Mouse (Mus musculus) ovary, adult 18-20 months (tissue): ENCODE results near the gene Jmjd1c.
A peak's percentile ranks its signal among the peaks of the same experiment; 100 is the strongest.

Experiments used
- DNase-seq: peaks from one replicate; pipeline ENCODE4 v3.0.0; 2022; ENCODE audit warnings: low spot score, mixed read lengths

The Jmjd1c gene

DNA sequence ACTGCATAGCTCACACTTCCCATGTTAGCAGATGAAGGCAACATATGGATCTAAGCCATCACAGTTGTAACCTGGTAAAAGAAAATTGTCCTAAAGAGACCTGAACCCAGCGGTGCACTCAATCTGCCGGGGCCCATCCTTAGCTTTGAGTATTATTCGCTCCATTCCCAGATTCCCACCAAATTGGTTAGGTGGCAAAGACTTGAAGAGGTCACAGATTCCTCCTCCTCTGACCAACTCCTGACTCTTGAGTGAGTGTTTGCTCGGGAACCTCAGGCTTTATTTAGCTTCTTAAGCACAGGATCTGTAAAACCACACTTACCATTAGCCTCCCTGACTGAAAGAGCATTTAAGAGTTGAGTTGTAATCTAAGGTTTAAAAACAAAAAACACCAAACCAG, 23.3 kb upstream of the Jmjd1c start:
- DNase-seq, result no peak

DNA sequence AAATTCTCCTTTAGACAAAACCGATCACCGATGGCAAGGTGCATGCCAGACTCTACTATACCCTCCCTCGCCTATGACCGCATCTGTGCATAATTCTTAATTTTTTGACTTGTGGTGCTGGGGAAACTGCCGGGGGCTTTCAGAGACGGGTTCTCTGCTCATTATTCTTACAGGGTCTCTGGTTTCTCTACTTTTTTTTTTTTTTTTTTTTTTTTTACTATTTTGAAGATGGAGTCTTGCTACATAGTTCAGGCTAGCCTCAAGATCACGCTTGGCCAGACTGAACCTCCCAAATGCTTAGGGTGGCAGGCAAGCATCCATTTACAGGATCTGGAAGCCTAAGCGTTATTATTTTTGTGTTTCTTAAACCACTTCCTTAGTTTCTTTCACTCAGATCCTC, 22.3 kb upstream of the Jmjd1c start:
- DNase-seq, result no peak

DNA sequence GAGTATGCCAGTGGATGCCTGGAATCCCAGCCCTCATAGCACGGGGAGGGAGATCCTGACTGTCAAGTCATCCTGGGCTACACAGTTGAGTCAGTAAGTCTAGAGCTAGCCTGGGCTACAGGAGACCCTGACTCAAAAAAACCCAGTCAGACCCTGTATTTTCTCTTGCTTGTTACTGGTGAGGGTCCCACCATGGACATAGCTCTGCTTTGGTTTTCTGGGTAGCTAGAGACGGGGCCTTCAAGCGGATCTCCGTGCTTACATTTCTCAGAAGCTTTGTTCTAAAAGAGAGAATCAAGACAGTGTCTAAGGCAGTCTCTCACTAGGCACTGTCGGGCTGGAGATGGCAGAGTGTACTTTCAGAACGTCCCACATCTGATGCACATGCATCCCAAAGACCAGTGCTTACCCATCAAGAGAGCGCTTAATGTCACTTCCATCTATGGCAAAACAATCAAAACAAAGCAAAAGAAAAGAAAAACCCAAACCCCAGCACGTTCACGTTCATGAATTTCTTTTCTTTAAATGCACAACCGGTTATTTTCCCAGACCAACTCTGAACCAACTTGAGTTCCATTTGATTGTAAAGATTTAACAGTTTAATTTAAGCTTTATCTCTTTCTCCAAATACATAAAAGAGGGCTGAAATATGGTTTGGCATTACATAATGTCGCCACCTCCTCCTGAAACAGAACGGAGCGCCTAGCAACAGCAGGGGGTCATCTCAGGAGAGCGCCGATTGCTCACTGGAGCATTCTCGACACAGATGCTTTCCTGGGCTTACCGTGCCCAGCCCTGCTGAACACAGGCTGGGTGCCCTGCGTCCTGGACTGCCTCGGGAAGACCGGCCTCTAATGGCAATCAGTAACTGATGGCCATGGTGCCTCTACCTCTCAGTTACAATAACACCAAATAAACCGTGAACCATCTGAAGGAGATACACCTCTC, 19.7 kb upstream of the Jmjd1c start:
- DNase-seq, result no peak

DNA sequence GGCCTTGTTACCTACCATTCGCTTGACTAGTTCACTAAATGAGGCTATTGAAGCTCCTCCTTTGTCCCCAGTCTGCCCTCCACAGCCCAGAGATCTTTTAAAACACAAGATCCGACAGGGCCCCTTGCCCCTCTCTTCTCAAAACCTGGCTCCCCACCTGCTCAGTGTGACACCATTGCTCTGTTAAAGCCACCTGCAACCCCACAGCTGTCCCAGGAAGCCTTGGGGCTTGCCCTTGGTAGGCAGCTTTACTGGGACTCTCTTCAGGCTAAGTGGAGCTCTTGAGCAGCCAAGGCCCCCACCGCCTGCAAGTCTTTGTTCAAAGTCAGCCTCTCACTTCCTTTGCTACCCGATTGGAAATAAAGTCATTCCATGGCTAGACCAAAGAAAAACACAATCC, 16.9 kb upstream of the Jmjd1c start:
- no peak for DNase-seq

DNA sequence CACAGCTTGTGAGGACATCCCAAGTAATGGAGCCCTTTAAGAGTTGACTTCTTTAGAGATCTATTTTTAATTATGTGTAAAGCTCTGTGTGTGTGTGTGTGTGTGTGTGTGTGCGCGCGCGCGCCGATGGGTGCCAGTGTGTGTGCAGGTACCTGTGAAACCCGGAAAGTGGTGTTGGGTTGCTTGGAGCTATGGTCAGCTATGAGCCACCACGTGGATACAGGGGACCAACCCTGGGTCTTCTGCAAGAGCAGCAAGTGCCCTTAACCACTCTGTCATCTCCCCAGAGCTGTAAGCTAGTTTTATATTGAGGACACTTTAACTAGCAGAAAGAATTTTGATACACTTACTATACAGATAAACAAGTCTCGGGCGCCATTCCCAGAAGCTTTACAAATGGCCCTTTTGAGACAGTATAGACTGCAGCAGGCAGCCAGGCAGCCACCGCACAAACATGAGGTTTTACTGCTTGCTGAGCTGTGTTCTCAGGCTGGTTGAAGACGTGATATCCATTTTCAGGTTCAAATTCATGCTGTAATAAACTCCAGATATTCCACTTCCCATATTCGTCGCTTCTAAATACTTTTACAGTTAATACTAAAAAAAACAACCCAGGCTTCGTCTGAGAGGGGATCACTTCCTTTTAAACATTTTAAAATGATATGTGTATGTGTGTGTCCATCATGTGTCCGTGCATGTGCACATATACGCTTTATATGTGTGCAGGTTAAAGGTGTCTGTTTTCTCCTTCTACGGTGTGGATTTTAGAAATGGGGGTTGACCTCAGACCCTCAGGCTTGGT, 14.5 kb upstream of the Jmjd1c start:
- DNase-seq, result no peak

DNA sequence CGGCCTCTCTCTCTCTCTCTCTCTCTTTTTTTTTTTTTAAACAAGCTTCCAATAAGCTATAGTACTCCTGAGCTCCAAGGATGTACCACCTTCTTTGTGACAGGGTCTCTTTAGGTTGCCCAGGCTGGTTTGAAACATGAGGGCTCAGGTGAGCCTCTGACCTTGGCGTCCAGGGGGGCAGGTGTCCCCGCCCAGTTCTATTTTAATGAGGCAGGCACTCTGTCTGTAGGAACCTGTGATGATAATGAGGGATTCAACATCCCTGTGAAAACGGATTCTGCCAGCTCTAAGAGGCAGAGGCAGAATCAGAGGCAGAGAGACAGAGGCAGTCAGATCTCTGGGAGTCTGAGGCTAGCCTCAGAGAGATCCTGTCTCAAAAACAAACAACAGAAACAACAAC, 13.4 kb upstream of the Jmjd1c start:
- DNase-seq, result no peak

DNA sequence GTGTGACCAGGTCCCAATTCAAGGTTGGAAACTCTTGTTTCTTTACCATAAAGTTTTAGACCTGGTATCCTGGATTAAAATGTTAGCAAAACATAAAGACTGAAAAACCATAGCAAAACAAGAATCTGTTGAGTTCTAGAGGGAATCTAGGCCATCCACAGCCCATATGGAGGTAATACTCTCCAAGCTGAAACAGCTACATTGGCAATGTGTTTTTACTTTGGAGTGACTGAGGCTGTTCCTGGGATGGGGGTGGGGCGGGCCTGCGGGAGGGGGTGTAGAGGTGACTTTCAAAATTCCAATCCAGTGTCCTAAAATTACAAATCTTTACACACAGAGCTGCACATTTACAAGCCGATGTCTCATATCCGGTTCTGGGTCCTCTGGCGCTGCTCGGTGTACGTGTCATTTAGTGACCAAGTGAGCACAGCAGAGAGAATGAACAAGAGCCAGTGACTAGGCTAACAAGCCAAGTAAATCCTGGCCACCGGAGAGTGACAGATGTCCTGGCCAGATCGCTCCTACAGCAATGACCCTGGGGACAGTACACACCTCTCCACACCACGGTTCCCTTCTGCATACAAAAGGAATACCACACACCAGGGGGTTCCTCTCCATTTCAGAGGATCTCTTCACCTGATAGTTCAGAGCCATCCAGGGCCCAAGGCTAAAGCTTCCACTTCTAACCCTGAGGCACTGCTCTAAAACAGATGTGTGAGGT, 12.3 kb upstream of the Jmjd1c start:
- no peak for DNase-seq

DNA sequence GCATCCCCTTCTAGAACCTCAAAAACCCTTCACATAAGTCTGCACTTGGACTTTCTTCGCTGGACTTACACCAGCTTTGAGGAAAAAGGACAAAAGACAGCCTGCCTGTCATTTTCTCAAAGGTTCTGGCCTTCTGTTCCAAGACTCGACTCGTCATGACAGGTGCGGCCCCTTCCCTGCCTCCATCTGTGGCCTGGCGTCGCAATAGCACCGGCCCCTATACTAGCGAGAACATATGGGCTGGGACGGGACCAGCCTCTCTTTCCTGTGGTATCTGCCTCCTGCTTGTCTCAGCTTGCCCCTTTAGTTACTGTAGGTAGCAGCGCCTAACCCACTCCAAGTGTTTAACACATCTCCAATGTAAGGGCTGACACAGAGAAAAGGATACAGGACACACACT, 10.8 kb upstream of the Jmjd1c start:
- no peak for DNase-seq

DNA sequence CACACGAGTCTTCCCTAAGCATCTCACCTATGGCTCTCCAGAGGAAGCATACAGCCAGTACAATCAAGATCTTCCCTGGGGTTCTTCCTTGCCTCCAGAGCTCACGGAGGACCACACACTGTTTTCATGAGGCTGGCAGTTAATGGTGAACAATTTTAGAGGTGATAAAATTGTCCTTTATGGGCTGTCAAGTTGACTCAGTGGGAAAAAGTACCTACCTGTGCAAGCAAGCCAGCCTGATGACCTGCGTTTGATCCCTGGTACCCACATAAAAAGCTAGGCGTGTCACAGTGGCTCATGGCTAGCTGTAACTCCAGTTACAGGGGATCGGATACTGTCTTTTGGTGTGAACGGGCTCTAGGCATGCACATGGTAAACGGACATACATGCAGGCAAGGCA, 10.0 kb upstream of the Jmjd1c start:
- DNase-seq, result no peak

DNA sequence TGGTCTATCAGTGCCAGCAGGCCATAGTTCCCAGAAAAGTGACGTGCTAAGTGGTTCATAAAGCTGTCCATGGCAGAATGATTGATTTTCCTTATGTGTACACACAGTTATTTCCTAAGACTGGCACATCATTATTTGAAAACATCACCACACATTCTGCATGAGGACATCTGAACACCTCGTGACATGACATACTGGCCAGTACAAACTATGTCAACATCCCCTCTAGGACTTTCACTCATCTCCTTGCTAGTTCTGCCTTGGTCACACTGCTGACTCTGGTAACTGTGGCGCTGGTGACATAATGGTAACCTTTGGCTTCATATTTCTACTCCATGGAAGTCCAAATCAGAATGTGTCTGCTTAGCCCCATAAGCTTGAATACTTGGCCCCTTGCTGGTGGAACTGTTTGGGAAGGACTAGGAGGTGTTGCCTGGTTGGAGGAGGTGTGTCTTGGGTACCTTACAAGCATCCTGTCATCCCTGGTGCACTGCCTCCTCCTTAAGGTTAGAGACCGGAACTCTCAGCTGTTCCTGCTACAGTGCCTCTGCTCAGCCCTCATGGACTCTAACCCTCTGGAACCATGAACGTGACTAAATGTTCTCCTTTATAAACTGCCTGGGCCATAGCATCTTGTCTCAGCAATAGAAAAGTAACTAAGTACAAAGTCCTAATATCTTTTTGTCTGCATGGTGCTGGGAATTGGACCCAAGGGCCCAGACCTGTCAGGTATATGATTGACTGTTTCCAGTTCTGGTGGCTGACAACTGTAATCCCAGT, 8.3 kb upstream of the Jmjd1c start:
- no peak for DNase-seq

DNA sequence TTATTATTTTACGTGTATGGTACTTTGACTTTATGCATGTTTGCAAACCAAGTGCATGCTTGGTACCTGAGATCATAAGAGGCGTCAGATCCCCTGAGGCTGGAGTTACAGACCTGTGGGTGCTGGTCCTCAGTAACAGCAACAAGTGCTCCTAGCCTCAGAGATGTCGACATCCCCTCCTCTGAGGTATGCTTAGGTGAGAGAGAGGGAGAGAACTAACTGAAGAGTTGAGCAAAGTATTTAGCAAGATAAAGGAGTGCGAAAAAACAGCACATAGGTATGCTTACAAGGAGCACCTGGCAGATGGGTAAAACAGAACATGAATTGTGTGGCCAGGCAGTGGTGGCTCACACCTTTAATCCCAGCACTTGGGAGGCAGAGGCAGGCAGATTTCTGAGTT, 5.3 kb upstream of the Jmjd1c start:
- DNase-seq, result no peak

DNA sequence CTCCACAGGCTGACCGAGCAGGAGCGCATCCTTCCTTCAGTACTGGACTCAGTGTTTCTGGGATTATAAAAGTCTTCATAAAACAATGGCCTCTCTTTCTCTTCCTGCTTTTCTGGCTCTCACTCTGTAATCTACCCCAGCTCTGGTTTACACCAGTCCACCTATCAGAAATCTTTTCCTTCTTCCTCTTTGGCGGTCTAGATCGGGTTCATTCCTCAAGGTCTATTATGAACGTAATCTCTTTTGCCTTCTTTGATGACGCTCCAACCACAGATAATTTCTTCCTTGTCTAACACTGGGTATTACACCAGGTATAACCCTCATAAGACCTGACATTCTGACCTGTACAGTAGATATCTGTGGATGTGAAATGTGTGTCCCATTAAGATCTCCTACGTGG, 1.0 kb upstream of the Jmjd1c start:
- no peak for DNase-seq

DNA sequence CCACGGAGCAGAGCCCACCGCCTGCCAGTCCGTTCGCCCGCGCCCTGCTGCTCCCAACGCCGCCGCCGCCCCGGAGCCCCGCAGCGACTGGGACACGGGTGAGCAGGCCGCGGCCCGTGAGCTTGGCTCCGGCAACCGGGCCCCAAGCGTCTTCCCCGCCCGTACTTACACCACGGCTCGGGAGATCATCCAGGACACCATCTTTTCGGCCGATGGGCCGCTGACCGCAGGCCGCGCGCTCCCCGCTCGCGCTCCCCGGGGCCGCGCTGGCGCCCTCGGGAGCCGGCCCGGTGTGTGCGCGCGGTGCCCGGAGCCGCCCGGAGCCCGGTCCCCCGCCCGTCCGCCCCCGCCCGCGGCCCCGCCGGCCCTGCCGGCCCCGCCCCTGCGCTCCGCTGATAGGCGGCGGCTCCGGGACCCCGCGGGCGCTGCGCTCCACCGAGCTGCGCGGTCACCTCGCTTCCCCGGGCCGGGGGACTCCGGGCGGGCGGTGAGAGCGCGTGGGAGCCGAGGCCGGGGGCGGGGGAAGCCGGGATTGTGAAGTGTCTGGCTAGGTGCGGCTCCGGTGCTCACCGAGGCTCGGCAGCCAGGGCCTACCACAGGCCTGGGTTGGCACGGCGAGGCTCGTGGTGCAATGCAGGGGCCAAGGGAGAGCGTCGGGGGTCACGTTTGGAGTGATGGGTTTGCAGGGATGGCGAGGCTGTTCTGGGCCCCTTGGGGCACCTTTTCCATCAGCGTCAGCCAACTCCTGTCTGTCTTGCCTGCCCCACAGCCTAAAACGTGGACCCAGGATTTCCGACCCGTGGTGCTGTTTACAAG, 904 bp downstream of the Jmjd1c start, which contains the start of gene Reep3:
Gene Reep3 (minus strand): TSS at position 325 of the 816 bp plus-strand sequence.
- peak; percentile 67 for DNase-seq

DNA sequence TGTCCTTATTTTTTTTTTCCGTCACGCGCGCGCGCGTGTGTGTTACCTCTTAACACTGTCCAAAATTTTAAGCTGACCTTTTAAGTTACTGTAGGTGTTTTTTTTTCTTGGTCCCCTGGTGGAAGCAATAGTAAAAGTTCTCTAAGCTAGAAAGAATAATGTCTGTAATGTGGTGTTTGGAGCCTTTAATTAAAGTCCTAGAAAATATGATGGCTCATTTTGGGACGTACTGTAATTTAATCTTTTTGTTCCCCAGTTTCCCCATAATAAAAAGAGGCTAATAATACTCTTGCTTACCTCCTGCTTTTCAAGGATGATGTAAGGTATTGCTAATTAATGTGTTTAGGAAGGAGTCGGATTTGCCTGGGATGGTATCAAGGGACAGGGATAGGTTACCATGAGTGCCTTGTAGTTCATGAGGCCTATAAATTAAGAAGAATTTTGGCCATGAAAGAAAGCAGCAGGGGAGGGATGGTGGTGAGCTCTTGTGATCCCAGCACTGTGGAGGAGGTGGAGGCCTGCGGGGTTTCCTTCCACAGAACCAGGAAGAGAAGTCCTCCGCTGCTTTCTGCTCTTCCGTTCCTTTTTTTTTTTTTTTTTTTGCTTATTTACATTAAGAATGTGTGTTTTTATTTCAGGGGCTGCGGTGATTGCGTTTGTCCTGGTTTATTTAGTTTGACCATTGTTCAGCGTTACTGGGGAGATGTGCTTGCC, 1.7 kb downstream of the Jmjd1c start:
- DNase-seq, result no peak

DNA sequence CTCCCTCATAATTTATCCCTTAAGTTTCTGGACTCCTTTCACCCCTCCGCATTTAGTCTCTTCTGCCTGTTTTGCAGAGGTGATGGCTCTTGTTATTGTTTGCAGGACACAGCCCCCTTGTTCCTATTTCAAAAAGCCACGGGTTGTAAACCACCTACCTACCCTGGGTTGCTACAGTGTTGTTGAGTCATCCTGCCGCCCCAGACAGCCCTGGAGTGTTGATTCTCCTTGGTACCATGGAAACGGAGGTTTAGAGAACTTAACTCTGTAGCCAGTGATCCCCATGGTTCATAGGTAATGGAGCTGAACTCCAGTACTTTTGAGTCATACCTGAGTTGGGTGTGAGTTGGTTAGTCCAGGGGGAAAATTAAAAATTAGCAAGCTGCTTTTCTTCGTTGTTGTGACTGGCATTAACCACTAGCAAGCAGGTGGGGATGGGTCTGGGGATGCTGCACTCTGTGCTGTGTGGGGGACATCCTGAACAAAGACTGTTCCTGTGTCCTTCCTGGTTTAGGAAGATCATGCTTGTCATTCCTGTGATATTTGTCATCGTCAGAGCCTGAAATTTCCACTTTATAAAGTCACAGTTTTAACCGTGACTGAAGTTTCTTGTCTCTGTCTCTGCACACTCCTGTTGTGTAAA, 2.6 kb downstream of the Jmjd1c start:
- DNase-seq, result no peak

DNA sequence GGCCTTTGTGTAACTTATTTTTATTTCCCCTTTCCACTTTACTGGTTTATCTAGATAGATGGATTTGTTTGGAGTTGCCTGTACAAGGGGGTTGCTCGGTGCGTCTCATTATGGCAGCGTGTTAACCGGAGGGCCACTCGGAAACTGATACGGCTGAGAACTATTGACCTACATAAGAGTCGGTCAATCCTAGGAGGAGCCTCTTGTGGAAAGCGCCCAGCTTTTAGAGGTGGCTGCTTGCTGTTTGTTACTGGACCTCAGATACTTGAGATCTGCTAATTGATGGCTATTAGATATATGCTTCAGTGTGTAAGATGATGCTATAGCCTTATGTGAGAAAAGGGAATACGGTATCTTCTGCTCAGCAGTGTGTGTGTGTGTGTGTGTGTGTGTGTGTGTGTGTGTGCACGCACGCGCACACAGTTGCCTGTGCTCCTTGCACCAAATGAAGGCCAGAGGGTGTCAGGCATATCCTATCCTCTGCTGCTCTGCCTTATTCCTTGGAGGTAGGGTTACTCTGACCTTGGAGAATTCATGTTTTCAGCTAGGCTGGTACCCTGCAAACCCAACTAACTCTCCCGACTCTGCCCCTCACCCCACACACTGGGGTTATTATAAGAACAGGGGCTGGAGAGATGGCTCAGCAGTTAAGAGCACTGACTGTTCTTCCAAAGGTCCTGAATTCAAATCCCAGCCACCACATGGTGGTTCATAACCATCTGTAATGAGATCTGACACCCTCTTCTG, 3.4 kb downstream of the Jmjd1c start:
- no peak for DNase-seq

DNA sequence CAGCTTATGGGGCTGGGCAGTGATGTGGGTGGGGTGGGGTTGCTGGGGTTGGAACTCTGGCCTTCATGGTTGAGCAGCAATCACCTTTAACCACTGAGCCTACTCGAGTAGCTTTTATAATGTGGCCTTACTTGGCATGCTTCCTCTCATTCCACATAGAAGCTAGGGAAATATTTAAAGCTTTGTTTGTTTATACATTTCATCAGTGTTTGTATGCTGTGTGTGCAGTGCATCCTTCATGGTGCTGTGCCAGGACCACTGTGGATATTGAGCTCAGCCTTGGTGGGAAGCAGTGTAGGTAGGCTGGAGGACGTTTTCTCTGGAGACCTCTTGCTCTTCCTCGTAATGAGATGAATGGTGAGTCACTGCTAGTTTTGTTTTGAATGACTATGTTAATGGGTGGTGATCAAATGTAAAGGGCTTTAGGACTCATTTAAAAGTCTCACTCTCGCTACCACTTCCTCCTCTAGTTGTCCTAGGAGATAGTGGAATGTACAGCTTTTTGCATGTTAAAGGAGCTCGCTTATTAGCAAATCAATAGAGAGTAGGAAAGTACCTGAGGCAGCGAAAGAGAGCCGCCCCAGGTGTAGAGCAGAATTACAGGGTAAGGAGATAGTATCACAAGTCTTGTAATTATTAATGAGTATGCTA, 4.2 kb downstream of the Jmjd1c start:
- DNase-seq, result no peak

DNA sequence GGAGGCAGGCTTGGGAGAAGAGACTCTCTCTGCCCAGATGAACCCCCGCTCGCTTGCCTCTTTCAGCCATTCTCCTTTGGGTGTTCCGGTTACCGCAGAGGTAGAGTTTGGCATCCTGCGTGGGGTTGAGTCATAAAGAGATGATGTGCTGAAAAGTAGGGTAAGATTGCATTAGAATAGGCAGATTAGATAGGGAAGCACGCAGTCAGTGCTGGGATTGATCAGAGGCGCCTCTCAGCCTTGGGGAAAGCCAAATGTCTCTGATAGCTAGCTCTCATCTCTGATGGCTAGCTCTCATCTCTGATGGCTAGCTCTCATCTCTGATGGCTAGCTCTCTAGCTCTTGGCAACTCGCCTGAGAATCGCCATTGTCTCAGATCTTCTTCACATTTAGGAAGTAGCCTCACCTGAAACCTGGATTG, 4.9 kb downstream of the Jmjd1c start:
- no peak for DNase-seq
